Mouse (Mus musculus): ENCODE data around the gene Cox20. TPM values are rescaled to one million over a fixed set of nuclear protein-coding genes. Genes with fewer than 3 reads are reported as not detected.
"Not testable (repeated sequence)": the region's sequence is repeated elsewhere in the genome, so short reads cannot be mapped to it uniquely, and the experiment has no call there.

Cox20 gene
- total RNA-seq (2014; rRNA removed): 24.4 and 30.1 TPM in 2 replicates
- 102 and 117 TPM in 2 replicates for polyA plus RNA-seq (2015; fragmentation: Nextera tagmentation; extraction: Ambion mirVana)

DNA sequence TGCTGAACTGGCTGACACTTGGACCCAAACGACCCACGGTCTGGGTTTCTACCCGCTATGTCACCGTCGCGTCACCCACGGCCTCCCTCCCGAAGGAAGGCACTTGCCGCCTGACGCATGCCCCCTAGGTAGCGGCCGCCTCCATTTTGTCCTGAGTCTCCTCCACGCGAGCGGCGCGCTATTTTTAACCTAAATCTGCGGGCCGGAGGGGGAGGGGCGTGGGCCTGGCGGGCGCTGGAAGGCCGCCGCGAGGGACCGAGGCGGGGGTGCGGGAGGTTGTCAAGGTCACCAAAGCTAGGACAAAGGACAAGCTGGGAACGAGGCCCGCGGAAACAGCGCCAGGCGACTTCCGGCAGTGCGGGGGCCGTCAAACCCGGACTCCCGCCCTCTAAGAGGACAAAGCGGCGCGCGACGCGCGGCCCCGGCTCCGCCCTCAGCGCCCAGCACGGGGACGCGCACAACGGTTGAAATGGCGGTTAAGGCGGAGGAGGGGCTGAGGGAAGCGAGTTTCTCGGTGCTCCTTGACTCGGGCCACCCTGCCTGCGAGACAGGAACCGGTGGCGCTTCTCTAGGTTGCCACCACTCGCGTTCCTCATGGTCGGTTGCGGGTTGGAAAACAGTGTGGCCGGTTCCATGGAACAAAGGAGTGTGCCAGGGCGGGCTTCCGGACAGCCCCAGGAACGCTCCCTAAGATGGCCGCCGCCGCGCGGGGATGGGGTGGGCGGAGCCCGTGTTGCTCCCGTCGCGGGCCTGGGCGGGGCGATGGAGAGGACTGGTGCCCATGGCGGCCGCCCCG is at the start of gene Cox20:
Gene Cox20, plus strand, starts transcription at position 742 of the 796 bp plus-strand sequence.
- peak within 1 kb of the TSS; percentile 100 for H3K27ac ChIP-seq
- H3K27me3 ChIP-seq (ENCODE audit: insufficient read depth, low read length): no peaks in the 10 kb centered on the region
- ATAC-seq: peak; percentile 95
- DNase-seq (ENCODE audit: low spot score): peak; percentile 98
- TF ChIP-seq CTCF (IDR thresholded peaks at IDR 0.05; ENCODE audit: low read depth): no peak
- peak within 1 kb of the TSS; percentile 71 for H3K4me3 ChIP-seq (ENCODE audit: low read length)
- peaks cover 4% of the 10 kb centered on the region; the same call in 1 of the 2 replicates for H3K4me1 ChIP-seq (ENCODE audit: insufficient read depth, low read length)
- H3K36me3 ChIP-seq (ENCODE audit: insufficient read depth, low read length): peaks cover 19% of the 10 kb centered on the region; the same call in 1 of the 2 replicates
- peak within 1 kb of the TSS; percentile 69 for H3K4me2 ChIP-seq (ENCODE audit: low read depth, low read length)
- peak within 1 kb of the TSS; percentile 90 for H3K9ac ChIP-seq (replicated peaks; ENCODE audit: low read length)
- under 1% methylated on average over 83 of the region's 83 CpGs for WGBS
- no peaks in the 10 kb centered on the region for H3K9me3 ChIP-seq (ENCODE audit: low read length)

DNA sequence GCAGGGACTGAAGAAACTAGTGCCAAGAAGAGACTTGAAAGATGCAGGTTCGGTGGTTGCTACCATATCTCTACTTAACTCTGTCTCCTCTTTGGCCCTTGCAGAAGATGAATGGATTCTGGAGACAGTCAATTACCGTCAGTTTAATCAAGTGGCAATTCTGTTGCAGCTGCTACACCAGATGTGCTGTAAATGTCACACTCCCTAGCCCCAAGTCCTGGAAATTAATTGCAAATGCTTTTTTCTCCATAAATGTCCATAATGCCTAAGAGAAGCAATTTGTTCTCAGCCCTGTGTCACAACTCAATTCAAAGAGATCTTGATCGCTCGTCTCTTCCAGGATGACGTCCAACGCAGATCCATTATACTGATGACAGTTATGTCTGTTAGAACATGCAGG is 48.3 kb upstream of the Cox20 start:
- Histone ChIP-seq H3K4me1 (ENCODE audit: insufficient read depth, low read length) (no peaks in the 10 kb centered on the region), H3K9ac (replicated peaks; ENCODE audit: low read length) (no peak overlapping the region), H3K27me3 (ENCODE audit: insufficient read depth, low read length) (no peaks in the 10 kb centered on the region), H3K4me2 (ENCODE audit: low read depth, low read length) (no peak overlapping the region), H3K36me3 (ENCODE audit: insufficient read depth, low read length) (no peaks in the 10 kb centered on the region), H3K9me3 (ENCODE audit: low read length) (no peaks in the 10 kb centered on the region), H3K4me3 (ENCODE audit: low read length) (no peak overlapping the region), H3K27ac (no peak overlapping the region)
- TF ChIP-seq CTCF (IDR thresholded peaks at IDR 0.05; ENCODE audit: low read depth): no peak
- ATAC-seq (no peak), DNase-seq (ENCODE audit: low spot score) (no peak)
- 73% methylated on average over 6 of the region's 6 CpGs for WGBS

DNA sequence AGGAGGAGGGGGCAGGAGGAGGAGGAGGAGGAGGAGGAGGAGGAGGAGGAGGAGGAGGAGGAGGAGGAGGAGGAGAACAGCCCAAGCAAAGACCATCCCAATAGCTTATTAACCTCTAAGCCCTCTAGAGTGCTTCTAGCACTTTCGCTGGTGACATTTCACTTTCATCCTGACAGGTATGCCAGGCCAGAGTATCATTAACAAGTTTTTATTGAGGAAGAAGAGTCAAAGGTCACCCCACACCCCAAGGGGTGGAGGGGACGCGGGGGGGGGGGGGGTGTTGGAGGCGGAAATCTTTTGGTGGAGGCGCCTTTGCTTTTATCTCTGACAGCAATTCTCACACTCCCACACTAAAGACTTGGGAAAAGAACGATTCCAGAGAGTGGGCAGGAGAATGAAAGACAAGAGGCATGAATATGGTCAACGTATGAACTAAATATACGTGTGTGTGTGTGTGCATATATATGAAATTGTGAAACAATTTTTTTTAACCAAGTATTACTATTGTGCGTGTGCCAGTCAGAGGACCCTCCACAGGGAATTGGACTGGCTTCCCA is 43.7 kb upstream of the Cox20 start:
- WGBS: 45% methylated on average over 9 of the region's 9 CpGs
- no peak for TF ChIP-seq CTCF (IDR thresholded peaks at IDR 0.05; ENCODE audit: low read depth)
- peak overlapping the region; percentile 75 for H3K4me2 ChIP-seq (ENCODE audit: low read depth, low read length)
- H3K36me3 ChIP-seq (ENCODE audit: insufficient read depth, low read length): no peaks in the 10 kb centered on the region
- no peaks in the 10 kb centered on the region for H3K4me1 ChIP-seq (ENCODE audit: insufficient read depth, low read length)
- DNase-seq (ENCODE audit: low spot score): peak; percentile 8
- H3K4me3 ChIP-seq (ENCODE audit: low read length): peak overlapping the region; percentile 48
- H3K9me3 ChIP-seq (ENCODE audit: low read length): no peaks in the 10 kb centered on the region
- H3K9ac ChIP-seq (replicated peaks; ENCODE audit: low read length): peak overlapping the region; percentile 71; the same call in 1 of the 2 replicates
- H3K27ac ChIP-seq: no peak overlapping the region
- ATAC-seq: no peak
- no peaks in the 10 kb centered on the region for H3K27me3 ChIP-seq (ENCODE audit: insufficient read depth, low read length)

DNA sequence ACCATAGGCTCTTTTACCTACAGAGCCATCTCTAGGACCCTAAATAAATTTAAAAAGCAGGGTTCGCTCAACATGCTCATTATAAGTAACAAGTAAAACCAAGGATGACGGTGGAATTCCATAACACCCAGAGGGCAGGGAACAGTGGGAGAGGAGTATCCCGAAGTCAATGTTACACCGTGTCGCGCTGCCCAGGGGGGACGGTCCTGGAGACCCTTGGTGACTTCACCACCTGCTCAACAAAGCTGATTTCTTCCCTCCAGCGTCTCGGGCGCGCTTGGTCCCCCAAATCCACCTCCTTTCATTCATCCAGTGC is 43.2 kb upstream of the Cox20 start:
- H3K4me1 ChIP-seq (ENCODE audit: insufficient read depth, low read length): no peaks in the 10 kb centered on the region
- TF ChIP-seq CTCF (IDR thresholded peaks at IDR 0.05; ENCODE audit: low read depth): no peak
- H3K9ac ChIP-seq (replicated peaks; ENCODE audit: low read length): peak overlapping the region; percentile 71
- H3K4me2 ChIP-seq (ENCODE audit: low read depth, low read length): peak overlapping the region; percentile 75
- H3K9me3 ChIP-seq (ENCODE audit: low read length): no peaks in the 10 kb centered on the region
- H3K27me3 ChIP-seq (ENCODE audit: insufficient read depth, low read length): no peaks in the 10 kb centered on the region
- 9% methylated on average over 11 of the region's 11 CpGs for WGBS
- H3K4me3 ChIP-seq (ENCODE audit: low read length): peak overlapping the region; percentile 48
- DNase-seq (ENCODE audit: low spot score): no peak
- ATAC-seq: peak; percentile 51
- no peaks in the 10 kb centered on the region for H3K36me3 ChIP-seq (ENCODE audit: insufficient read depth, low read length)
- peak overlapping the region; percentile 89 for H3K27ac ChIP-seq

DNA sequence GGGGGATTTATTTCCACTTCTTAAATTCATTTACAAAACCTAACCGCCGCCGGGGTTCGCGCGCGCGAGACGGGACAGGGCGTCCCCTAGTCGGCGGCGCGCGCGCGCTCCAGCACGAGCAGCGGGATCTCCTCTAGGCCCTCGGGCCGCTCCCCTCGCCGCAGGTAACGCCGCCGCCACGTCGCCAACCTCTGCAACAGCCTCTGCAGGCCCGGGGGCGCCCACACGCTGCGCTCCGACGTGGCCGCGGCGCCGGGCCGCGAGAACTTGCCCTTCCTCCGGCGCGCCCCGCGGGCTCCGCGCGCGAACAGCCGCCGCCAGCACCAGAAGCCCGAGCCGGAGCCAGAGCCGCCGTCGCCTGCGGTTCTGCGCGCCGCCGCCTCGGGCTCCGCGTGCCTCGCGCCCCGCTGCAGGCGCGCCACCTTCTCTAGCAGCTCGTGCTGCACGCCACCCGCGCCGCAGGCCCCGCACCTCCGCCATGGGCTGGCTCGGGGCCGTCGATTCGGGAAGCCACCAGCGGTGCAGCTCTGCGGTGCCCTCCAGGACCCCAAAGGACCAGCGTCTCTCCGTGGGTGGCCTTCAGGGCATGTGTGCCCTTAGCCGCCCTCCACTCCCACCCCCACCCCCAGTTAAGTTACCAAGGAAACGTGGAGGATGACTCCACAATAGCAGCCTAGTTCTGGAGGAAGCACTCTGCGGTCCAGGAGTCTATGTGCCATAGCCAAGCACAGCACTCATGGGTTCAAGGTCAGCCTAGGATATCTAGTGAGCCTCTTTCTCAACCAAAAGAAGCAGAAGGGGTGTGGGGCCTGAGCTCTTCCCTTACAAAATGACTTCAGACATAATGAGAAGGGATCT is 42.6 kb upstream of the Cox20 start:
- peak; percentile 93 for ATAC-seq
- peak overlapping the region; percentile 89 for H3K27ac ChIP-seq
- no peaks in the 10 kb centered on the region for H3K9me3 ChIP-seq (ENCODE audit: low read length)
- H3K27me3 ChIP-seq (ENCODE audit: insufficient read depth, low read length): no peaks in the 10 kb centered on the region
- peak; percentile 86 for DNase-seq (ENCODE audit: low spot score)
- H3K4me1 ChIP-seq (ENCODE audit: insufficient read depth, low read length): no peaks in the 10 kb centered on the region
- under 1% methylated on average over 77 of the region's 87 CpGs for WGBS
- H3K4me3 ChIP-seq (ENCODE audit: low read length): peak overlapping the region; percentile 48
- H3K9ac ChIP-seq (replicated peaks; ENCODE audit: low read length): peak overlapping the region; percentile 71
- no peak for TF ChIP-seq CTCF (IDR thresholded peaks at IDR 0.05; ENCODE audit: low read depth)
- H3K36me3 ChIP-seq (ENCODE audit: insufficient read depth, low read length): no peaks in the 10 kb centered on the region
- H3K4me2 ChIP-seq (ENCODE audit: low read depth, low read length): peak overlapping the region; percentile 75

DNA sequence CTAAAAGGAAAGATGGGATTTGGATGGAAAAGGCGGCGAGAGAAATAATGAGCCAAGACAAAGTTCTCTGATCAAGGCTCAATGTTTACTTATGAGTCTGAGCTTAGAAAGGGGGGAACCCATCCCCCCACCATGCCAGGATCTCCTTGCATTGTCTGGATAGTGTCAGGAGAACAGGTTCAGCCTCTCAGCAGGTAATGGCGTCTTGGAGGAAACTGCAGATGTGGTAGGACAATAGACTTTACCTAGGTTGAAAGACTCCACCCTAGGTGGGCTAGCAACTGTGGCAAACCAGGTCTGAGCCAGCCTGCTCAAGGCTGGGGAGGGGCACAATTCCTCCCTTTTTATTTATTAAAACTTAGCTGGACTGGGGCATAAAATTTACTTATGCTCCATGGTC is 35.6 kb upstream of the Cox20 start:
- H3K4me2 ChIP-seq (ENCODE audit: low read depth, low read length); H3K27ac ChIP-seq; H3K9me3 ChIP-seq (ENCODE audit: low read length); DNase-seq (ENCODE audit: low spot score); H3K27me3 ChIP-seq (ENCODE audit: insufficient read depth, low read length); H3K36me3 ChIP-seq (ENCODE audit: insufficient read depth, low read length); H3K9ac ChIP-seq (replicated peaks; ENCODE audit: low read length); ATAC-seq; H3K4me3 ChIP-seq (ENCODE audit: low read length); H3K4me1 ChIP-seq (ENCODE audit: insufficient read depth, low read length): not testable (repeated sequence)
- WGBS: 72% methylated on average over 3 of the region's 3 CpGs
